Mouse (Mus musculus) heart, adult 2 months (tissue): ENCODE measurements around the gene Tspear.
"Not testable (repeated sequence)": the region's sequence is repeated elsewhere in the genome, so short reads cannot be mapped to it uniquely, and the experiment has no call there.

Source experiments
- CTCF ChIP-seq: fragments of 200-600 bp; IDR thresholded peaks from 2 replicates; pipeline ENCODE4 v1.8.1; 2022; ENCODE audit warnings: antibody characterized with exemption, mild to moderate bottlenecking, moderate library complexity
- EP300 ChIP-seq: fragments of 200-500 bp; IDR thresholded peaks from 2 replicates; pipeline ENCODE4 v1.6.1; 2011; ENCODE audit warnings: low read depth, low read length, control low read depth; ENCODE audit not compliant: insufficient read depth

DNA sequence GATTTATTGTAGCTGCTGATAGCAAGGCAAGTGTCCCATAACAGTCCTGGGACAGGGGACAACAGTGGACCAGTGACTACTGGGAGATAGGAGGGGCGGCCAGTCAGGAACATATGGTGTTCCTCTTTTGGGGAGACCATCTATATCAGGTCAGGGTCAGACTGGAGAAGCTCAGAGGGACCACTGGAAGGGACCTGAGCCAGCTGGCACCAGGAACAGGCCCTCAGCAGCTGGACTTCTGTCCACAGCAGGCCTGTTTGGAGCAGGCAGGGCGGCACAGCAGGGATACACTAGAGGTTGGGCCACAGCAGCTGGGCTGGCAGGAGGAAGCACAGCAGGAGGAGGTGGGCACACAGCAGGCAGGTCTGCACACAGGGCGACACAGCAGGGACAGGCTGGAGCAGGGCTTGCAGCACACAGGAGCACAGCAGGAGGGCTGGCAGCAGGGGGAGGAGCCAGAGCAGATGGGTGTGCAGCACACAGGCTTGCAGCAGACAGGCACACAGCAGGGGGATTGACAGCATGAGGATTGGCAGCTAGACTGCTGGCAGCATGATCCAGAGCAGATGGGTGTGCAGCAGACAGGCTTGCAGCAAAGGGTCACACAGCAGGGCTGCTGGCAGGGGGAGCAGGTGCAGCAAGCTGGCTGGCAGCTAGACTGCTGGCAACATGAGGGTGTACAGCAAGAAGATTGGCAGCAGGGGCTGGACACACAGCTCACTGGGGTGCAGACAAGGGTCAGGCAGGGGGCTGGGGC is 112.0 kb downstream of the Tspear start:
- TF ChIP-seq CTCF, EP300: not testable (repeated sequence)
